Mouse (Mus musculus) bone marrow, adult 2 months (tissue): ENCODE data around the gene Clstn1.

Experiments used
- CTCF ChIP-seq: fragments of 200-500 bp; IDR thresholded peaks from 2 replicates; pipeline ENCODE4 v1.5.1; 2011; ENCODE audit warnings: low read length, control low read depth; ENCODE audit not compliant: control insufficient read depth, insufficient read depth
- POLR2A ChIP-seq: fragments of 200-500 bp; IDR thresholded peaks from 2 replicates; pipeline ENCODE4 v1.6.1; 2011; ENCODE audit warnings: low read depth, mild to moderate bottlenecking, control low read depth, low read length, borderline replicate concordance; ENCODE audit not compliant: control insufficient read depth

GRCm38 (mm10) chr4:149607591-149608308 lies 21.5 kb downstream of the Clstn1 start:
- TF ChIP-seq CTCF (no peak), POLR2A (no peak)
